Mouse (Mus musculus) embryonic fibroblast, embryonic 13.5 days (primary cell): ENCODE results near the gene Trpm3.

Source experiments
- CTCF ChIP-seq: IDR thresholded peaks from 2 replicates; pipeline ENCODE4 v1.5.1; 2011; ENCODE audit warnings: mild to moderate bottlenecking, control low read depth, low read length, moderate library complexity, borderline replicate concordance; ENCODE audit not compliant: insufficient read depth
- POLR2A ChIP-seq: IDR thresholded peaks from 2 replicates; pipeline ENCODE4 v1.6.1; 2011; ENCODE audit warnings: low read depth, mild to moderate bottlenecking, control low read depth, low read length, moderate library complexity

- TF ChIP-seq POLR2A (no peak), CTCF (no peak)
Observed at GRCm38 (mm10) chr19:22977508-22977907, 838.7 kb downstream of the Trpm3 start.
